Mouse (Mus musculus) midbrain, postnatal 0 days (tissue): ENCODE results near the gene Ccdc6. TPM values are rescaled to one million over a fixed set of nuclear protein-coding genes. Genes with fewer than 3 reads are reported as not detected.

Source experiments
- ATAC-seq: fragments of 200-750 bp; cut with Nextera tagmentation; 2 replicates; pipeline ENCODE4 v1.8.0; 2017; ENCODE audit warnings: moderate number of reproducible peaks, mild to moderate bottlenecking, moderate TSS enrichment, moderate library complexity; ENCODE audit not compliant: low FRiP score
- DNase-seq: peaks from one replicate; pipeline ENCODE4 v3.0.0-alpha.2; 2015; ENCODE audit warnings: low spot score
- H3K27ac ChIP-seq: fragments of 300-500 bp; sonication (generic); 2 replicates; pipeline ENCODE4 v1.5.1; 2014; ENCODE audit warnings: low read depth, mild to moderate bottlenecking, low read length, mixed read lengths
- H3K27me3 ChIP-seq: fragments of 300-500 bp; sonication (generic); 2 replicates; pipeline ENCODE4 v1.6.1; 2014; ENCODE audit warnings: low read length, control low read depth, mixed read lengths; ENCODE audit not compliant: insufficient read depth
- H3K36me3 ChIP-seq: fragments of 300-500 bp; sonication (generic); 2 replicates; pipeline ENCODE4 v1.6.1; 2014; ENCODE audit warnings: low read length, control low read depth, mixed read lengths; ENCODE audit not compliant: insufficient read depth
- H3K4me1 ChIP-seq: fragments of 300-500 bp; sonication (generic); 2 replicates; pipeline ENCODE4 v1.6.1; 2014; ENCODE audit warnings: mild to moderate bottlenecking, control low read depth, antibody characterized with exemption, low read length, mixed read lengths; ENCODE audit not compliant: insufficient read depth
- H3K4me2 ChIP-seq: fragments of 300-500 bp; sonication (generic); 2 replicates; pipeline ENCODE4 v1.6.1; 2014; ENCODE audit warnings: low read depth, mild to moderate bottlenecking, low read length, mixed read lengths; ENCODE audit not compliant: poor library complexity, severe bottlenecking
- H3K4me3 ChIP-seq: fragments of 300-500 bp; sonication (generic); 2 replicates; pipeline ENCODE4 v1.5.1; 2014; ENCODE audit warnings: low read depth, mild to moderate bottlenecking, low read length, moderate library complexity
- H3K9ac ChIP-seq: fragments of 300-500 bp; sonication (generic); replicated peaks from 2 replicates; pipeline ENCODE4 v1.6.1; 2014; ENCODE audit warnings: mild to moderate bottlenecking, low read length, moderate library complexity, mixed read lengths; ENCODE audit not compliant: poor library complexity, severe bottlenecking
- H3K9me3 ChIP-seq: fragments of 300-500 bp; sonication (generic); 2 replicates; pipeline ENCODE4 v1.6.1; 2016; ENCODE audit warnings: low read length, control low read depth
- CTCF ChIP-seq: IDR thresholded peaks from 2 replicates; pipeline ENCODE4 v1.5.1; 2016; ENCODE audit warnings: antibody characterized with exemption, mild to moderate bottlenecking
- WGBS: fragments of 180-500 bp; shearing (Covaris S2); extraction: QIAGEN DNeasy Blood & Tissue Kit; methylation state at CpG from one replicate; pipeline ENCODE4 v1.1.7; 2014; 5-methylcytosine and 5-hydroxymethylcytosine counted together
- polyA plus RNA-seq: library from polyadenylated mRNA; unstranded; fragments of >200 nt; fragmentation: Nextera tagmentation; extraction: Ambion mirVana; gene quantifications from 2 replicates; pipeline ENCODE4 v1.2.1, GENCODE M21; 2015
- total RNA-seq: library from RNA; depleted of rRNA; stranded (reverse); fragments of >200 nt; gene quantifications from 2 replicates; pipeline ENCODE4 v1.2.3, GENCODE M21; 2014

Gene Ccdc6
- total and polyA plus RNA-seq, 2 experiments from 2014 or later: 28.0 to 43.7 TPM

- H3K27ac ChIP-seq: no peak overlapping the region; the same call in 1 of the 2 replicates
- H3K27me3 ChIP-seq: no peaks in the 10 kb centered on the region
- WGBS: 87% methylated on average over 13 of the region's 13 CpGs
- TF ChIP-seq CTCF: no peak
- H3K4me1 ChIP-seq: 0 out of 2 replicates have a peak, but pooled peaks cover 4% of the 10 kb centered on the region
- DNase-seq (no peak), ATAC-seq (no peak)
- H3K4me3 ChIP-seq: no peak overlapping the region
- H3K36me3 ChIP-seq: peaks cover 8% of the 10 kb centered on the region; the same call in 1 of the 2 replicates
- no peaks in the 10 kb centered on the region for H3K9me3 ChIP-seq
- no peak overlapping the region for H3K9ac ChIP-seq
- H3K4me2 ChIP-seq: no peak overlapping the region
Observed at GRCm38 (mm10) chr10:70168396-70168795, 71.5 kb downstream of the Ccdc6 start.

GRCm38 (mm10) chr10:70169044-70169443 lies 72.1 kb downstream of the Ccdc6 start:
- Histone ChIP-seq H3K27me3 (no peaks in the 10 kb centered on the region), H3K9me3 (no peaks in the 10 kb centered on the region), H3K27ac (no peak overlapping the region), H3K4me3 (no peak overlapping the region), H3K36me3 (peaks cover 8% of the 10 kb centered on the region; the same call in 1 of the 2 replicates), H3K4me1 (no peaks in the 10 kb centered on the region), H3K4me2 (no peak overlapping the region), H3K9ac (no peak overlapping the region)
- 49% methylated on average over 18 of the region's 18 CpGs for WGBS
- ATAC-seq (peak; percentile 50; the same call in 1 of the 2 replicates), DNase-seq (peak; percentile 51)
- no peak for TF ChIP-seq CTCF

GRCm38 (mm10) chr10:70173314-70173713 lies 76.4 kb downstream of the Ccdc6 start:
- H3K27ac ChIP-seq: no peak overlapping the region
- ATAC-seq: no peak
- H3K4me3 ChIP-seq: no peak overlapping the region
- WGBS: 54% methylated on average over 3 of the region's 3 CpGs
- H3K36me3 ChIP-seq: peaks cover 18% of the 10 kb centered on the region; the same call in 1 of the 2 replicates
- peak; percentile 74 for TF ChIP-seq CTCF
- H3K27me3 ChIP-seq: no peaks in the 10 kb centered on the region
- no peaks in the 10 kb centered on the region for H3K4me1 ChIP-seq
- H3K9me3 ChIP-seq: no peaks in the 10 kb centered on the region
- no peak overlapping the region for H3K9ac ChIP-seq
- DNase-seq: peak; percentile 59
- H3K4me2 ChIP-seq: no peak overlapping the region

- Histone ChIP-seq H3K4me1 (no peaks in the 10 kb centered on the region), H3K27ac (no peak overlapping the region), H3K4me3 (no peak overlapping the region), H3K36me3 (peaks cover 18% of the 10 kb centered on the region; the same call in 1 of the 2 replicates), H3K9ac (no peak overlapping the region), H3K27me3 (no peaks in the 10 kb centered on the region), H3K4me2 (no peak overlapping the region), H3K9me3 (no peaks in the 10 kb centered on the region)
- ATAC-seq (no peak), DNase-seq (no peak)
- 76% methylated on average over 16 of the region's 16 CpGs for WGBS
- no peak for TF ChIP-seq CTCF
Observed at GRCm38 (mm10) chr10:70174494-70175190, 77.7 kb downstream of the Ccdc6 start.

DNA sequence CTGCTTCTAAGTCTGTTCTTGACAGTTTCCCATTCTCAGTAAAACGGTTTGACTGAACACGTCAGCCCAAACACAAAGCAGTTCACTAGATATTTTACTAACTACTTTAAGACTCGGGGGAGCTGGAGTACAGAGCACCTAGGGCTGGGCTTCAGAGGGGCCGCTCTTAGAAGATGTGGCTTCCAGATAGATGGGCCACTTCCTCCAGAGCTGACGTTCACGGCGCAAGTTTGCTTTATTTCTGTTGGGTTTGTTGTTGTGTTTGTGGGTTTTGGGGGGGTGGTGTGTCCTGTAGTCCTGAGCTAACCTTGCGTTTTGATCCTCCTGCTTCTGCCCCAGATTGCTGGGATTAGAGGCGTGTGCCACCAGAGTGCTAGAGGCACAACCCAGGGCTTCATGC lies 83.8 kb downstream of the Ccdc6 start:
- no peak overlapping the region for H3K4me3 ChIP-seq
- H3K9ac ChIP-seq: no peak overlapping the region
- ATAC-seq: no peak
- no peak for TF ChIP-seq CTCF
- H3K9me3 ChIP-seq: no peaks in the 10 kb centered on the region
- H3K4me2 ChIP-seq: no peak overlapping the region
- no peak overlapping the region for H3K27ac ChIP-seq
- no peak for DNase-seq
- no peaks in the 10 kb centered on the region for H3K4me1 ChIP-seq
- peaks cover 5% of the 10 kb centered on the region; the same call in 1 of the 2 replicates for H3K36me3 ChIP-seq
- 89% methylated on average over 9 of the region's 9 CpGs for WGBS
- no peaks in the 10 kb centered on the region for H3K27me3 ChIP-seq

GRCm38 (mm10) chr10:70181279-70181972 lies 84.5 kb downstream of the Ccdc6 start:
- H3K4me3 ChIP-seq: no peak overlapping the region
- ATAC-seq (no peak), DNase-seq (no peak)
- H3K4me1 ChIP-seq: no peaks in the 10 kb centered on the region
- H3K27me3 ChIP-seq: no peaks in the 10 kb centered on the region
- no peak for TF ChIP-seq CTCF
- H3K36me3 ChIP-seq: peaks cover 5% of the 10 kb centered on the region; the same call in 1 of the 2 replicates
- H3K27ac ChIP-seq: no peak overlapping the region
- 88% methylated on average over 11 of the region's 11 CpGs for WGBS
- no peak overlapping the region for H3K4me2 ChIP-seq
- no peaks in the 10 kb centered on the region for H3K9me3 ChIP-seq
- no peak overlapping the region for H3K9ac ChIP-seq
